Mouse (Mus musculus) kidney, adult 2 months (tissue): ENCODE results near the gene Cracr2a. TPM values are rescaled to one million over a fixed set of nuclear protein-coding genes. Genes with fewer than 3 reads are reported as not detected.

Source experiments
- DNase-seq: peaks from one replicate; pipeline ENCODE4 v3.0.0; 2021
- H3K27ac ChIP-seq: fragments of 200-500 bp; 2 replicates; pipeline ENCODE4 v1.5.1; 2012; ENCODE audit warnings: low read depth, low read length, control low read depth, inconsistent platforms; ENCODE audit not compliant: insufficient read depth
- H3K27me3 ChIP-seq: fragments of 200-500 bp; replicated peaks from 2 replicates; pipeline ENCODE4 v1.6.1; 2012; ENCODE audit warnings: mild to moderate bottlenecking, moderate library complexity, low read length, inconsistent platforms; ENCODE audit not compliant: control insufficient read depth, insufficient read depth
- H3K36me3 ChIP-seq: fragments of 200-500 bp; 2 replicates; pipeline ENCODE4 v1.6.1; 2012; ENCODE audit warnings: mild to moderate bottlenecking, moderate library complexity, low read length, inconsistent platforms; ENCODE audit not compliant: control insufficient read depth, insufficient read depth
- H3K4me1 ChIP-seq: fragments of 200-500 bp; 2 replicates; pipeline ENCODE4 v1.6.1; 2011; ENCODE audit warnings: low read length; ENCODE audit not compliant: control insufficient read depth, insufficient read depth
- H3K4me3 ChIP-seq: fragments of 200-500 bp; 2 replicates; pipeline ENCODE4 v1.5.1; 2011; ENCODE audit warnings: mild to moderate bottlenecking, low read depth, low read length, control low read depth; ENCODE audit not compliant: insufficient read depth
- CTCF ChIP-seq: fragments of 200-500 bp; conservative IDR thresholded peaks from 2 replicates; pipeline ENCODE4 v1.5.1; 2011; ENCODE audit warnings: low read depth, mild to moderate bottlenecking, control low read depth, low read length, moderate library complexity, mixed read lengths; ENCODE audit not compliant: insufficient read depth, insufficient read length
- POLR2A ChIP-seq: fragments of 200-500 bp; IDR thresholded peaks from one replicate; pipeline ENCODE4 v1.6.1; 2011; ENCODE audit warnings: low read depth, low read length, control low read depth
- WGBS: fragments of 180-500 bp; shearing (Covaris S2); methylation state at CpG from one replicate; pipeline ENCODE4 v1.1.7; 2018; 5-methylcytosine and 5-hydroxymethylcytosine counted together
- polyA plus RNA-seq: library from polyadenylated mRNA; depleted of rRNA; stranded (reverse); fragments of >200 nt; gene quantifications from 2 replicates; pipeline ENCODE4 v1.2.3, GENCODE M21; 2012

Gene Cracr2a
- polyA plus RNA-seq, 1 experiment, result 0.59 TPM

- Histone ChIP-seq H3K27me3 (no peaks in the 10 kb centered on the region), H3K4me3 (no peak overlapping the region), H3K27ac (no peak overlapping the region), H3K36me3 (no peaks in the 10 kb centered on the region), H3K4me1 (no peaks in the 10 kb centered on the region)
- DNase-seq, result no peak
- no peak for TF ChIP-seq POLR2A
- TF ChIP-seq CTCF, result no peak
- WGBS, result 43% methylated on average over 3 of the region's 3 CpGs
These were observed 30.9 kb upstream of the Cracr2a start for GRCm38 (mm10) chr6:127530206-127530605.

- Histone ChIP-seq H3K4me3 (no peak overlapping the region), H3K27ac (no peak overlapping the region), H3K36me3 (no peaks in the 10 kb centered on the region), H3K27me3 (no peaks in the 10 kb centered on the region), H3K4me1 (no peaks in the 10 kb centered on the region)
- TF ChIP-seq POLR2A (no peak), CTCF (no peak)
- WGBS, result 55% methylated on average over 3 of the region's 3 CpGs
- no peak for DNase-seq
These were observed 29.5 kb upstream of the Cracr2a start for GRCm38 (mm10) chr6:127531412-127532205.

- 83% methylated on average over 5 of the region's 5 CpGs for WGBS
- no peak overlapping the region for H3K27ac ChIP-seq
- no peaks in the 10 kb centered on the region for H3K4me1 ChIP-seq
- no peak overlapping the region for H3K4me3 ChIP-seq
- H3K36me3 ChIP-seq, result no peaks in the 10 kb centered on the region
- TF ChIP-seq CTCF, result no peak
- no peak for TF ChIP-seq POLR2A
- no peak for DNase-seq
- no peaks in the 10 kb centered on the region for H3K27me3 ChIP-seq
These were observed 28.8 kb upstream of the Cracr2a start for GRCm38 (mm10) chr6:127532304-127532703.

GRCm38 (mm10) chr6:127533766-127534165 lies 27.4 kb upstream of the Cracr2a start:
- WGBS, result 86% methylated on average over 5 of the region's 5 CpGs
- no peak overlapping the region for H3K4me3 ChIP-seq
- H3K27me3 ChIP-seq, result no peaks in the 10 kb centered on the region

GRCm38 (mm10) chr6:127537035-127537434 lies 24.1 kb upstream of the Cracr2a start:
- no peak for DNase-seq
- Histone ChIP-seq H3K27ac (no peak overlapping the region), H3K36me3 (no peaks in the 10 kb centered on the region), H3K4me1 (no peaks in the 10 kb centered on the region), H3K27me3 (no peaks in the 10 kb centered on the region), H3K4me3 (no peak overlapping the region)
- no peak for TF ChIP-seq CTCF
- no peak for TF ChIP-seq POLR2A
- WGBS, result 56% methylated on average over 7 of the region's 7 CpGs

More at GRCm38 (mm10) chr6:127533766-127534165, 27.4 kb upstream of the Cracr2a start:
- DNase-seq, result no peak
- H3K36me3 ChIP-seq, result no peaks in the 10 kb centered on the region
- TF ChIP-seq POLR2A, result no peak
- no peak overlapping the region for H3K27ac ChIP-seq
- no peaks in the 10 kb centered on the region for H3K4me1 ChIP-seq

GRCm38 (mm10) chr6:127538118-127538517 lies 23.0 kb upstream of the Cracr2a start:
- Histone ChIP-seq H3K27ac (no peak overlapping the region), H3K36me3 (no peaks in the 10 kb centered on the region), H3K4me1 (no peaks in the 10 kb centered on the region), H3K27me3 (no peaks in the 10 kb centered on the region), H3K4me3 (no peak overlapping the region)
- no peak for TF ChIP-seq CTCF
- no peak for TF ChIP-seq POLR2A
- 63% methylated on average over 2 of the region's 2 CpGs for WGBS
- no peak for DNase-seq

GRCm38 (mm10) chr6:127539226-127539625 lies 21.9 kb upstream of the Cracr2a start:
- H3K27me3 ChIP-seq, result no peaks in the 10 kb centered on the region
- no peaks in the 10 kb centered on the region for H3K36me3 ChIP-seq
- no peak for TF ChIP-seq CTCF
- TF ChIP-seq POLR2A, result no peak
- no peak overlapping the region for H3K4me3 ChIP-seq
- 86% methylated on average over 4 of the region's 4 CpGs for WGBS
- no peaks in the 10 kb centered on the region for H3K4me1 ChIP-seq
- no peak for DNase-seq
- H3K27ac ChIP-seq, result no peak overlapping the region
